Mouse (Mus musculus): ENCODE measurements around the gene Gm43191.
"Not testable (repeated sequence)": the region's sequence is repeated elsewhere in the genome, so short reads cannot be mapped to it uniquely, and the experiment has no call there.

Gm43191 gene

DNA sequence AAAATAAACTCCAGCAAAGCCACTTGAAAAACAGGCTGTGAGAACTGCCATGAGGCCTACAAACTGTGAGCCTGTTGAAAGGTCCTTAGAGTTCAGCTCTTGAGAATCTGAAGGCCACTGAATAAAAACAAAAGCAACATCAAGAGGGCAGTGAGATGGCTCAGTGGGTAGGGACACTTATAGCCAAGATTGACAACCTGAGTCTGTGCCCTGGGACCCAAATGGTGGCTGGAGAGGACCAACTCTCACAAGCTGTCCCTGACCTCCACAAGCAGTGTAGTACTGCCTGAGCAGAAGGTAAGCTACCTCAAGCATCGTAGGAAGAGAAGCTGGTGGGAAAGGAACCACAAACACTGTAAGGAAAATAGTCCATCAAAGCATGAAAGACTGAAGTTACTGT, at the start of gene Gm43191:
Gene Gm43191 (minus strand): TSS at position 101 of the 400 bp plus-strand sequence.
- DNase-seq (ENCODE audit: low spot score) = no peak

DNA sequence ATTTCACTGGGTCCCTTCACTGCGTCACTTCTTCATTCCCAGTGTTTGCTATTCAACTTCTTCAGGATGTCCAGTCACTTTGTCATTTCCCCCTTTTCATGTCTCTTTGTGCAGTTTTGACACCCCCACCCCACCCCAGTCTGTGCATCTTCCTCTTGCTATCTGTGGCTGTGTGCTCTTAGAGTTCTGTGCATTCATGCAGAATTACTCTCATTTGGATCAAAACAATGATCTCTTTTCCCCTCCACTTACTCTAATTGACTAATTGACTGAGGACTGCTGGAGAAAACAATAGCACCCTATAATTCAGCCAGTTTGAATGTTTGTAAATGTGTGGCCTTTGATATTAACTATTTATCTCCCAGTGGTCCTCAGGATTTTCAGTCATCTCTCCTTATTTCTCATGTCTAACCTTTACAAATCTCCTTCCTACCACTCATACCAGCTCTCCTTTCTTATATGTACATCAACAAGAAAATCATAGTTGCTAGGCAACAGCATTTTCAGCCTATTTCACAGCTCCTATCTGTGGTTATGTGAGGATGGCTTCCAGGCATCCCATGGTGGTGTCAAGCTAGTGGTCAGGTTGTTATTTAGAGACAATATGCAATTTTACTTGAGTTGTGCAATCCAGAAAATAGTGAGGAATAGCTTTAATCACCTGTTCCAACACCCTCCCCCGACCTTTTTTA, 48.6 kb upstream of the Gm43191 start:
- DNase-seq (ENCODE audit: low spot score) = peak; percentile 38

DNA sequence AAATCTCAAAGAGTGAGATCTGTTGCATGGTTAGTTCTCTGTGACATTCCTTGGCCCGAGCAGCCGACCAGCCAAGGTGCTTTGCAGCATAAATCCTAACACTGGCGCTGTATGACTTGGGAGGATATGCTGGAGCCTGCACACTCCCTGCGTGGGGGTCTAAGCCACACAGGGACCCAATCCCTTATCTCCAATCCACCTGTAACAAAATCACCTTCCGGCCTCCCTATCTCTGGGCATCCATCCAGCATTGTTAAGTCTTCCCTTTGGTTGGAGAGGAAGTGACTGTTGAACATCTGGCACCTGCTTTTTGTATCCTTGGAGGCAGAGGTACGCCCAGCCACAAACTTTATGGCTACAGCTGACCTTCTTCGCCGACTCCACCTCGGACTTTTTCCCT, 45.7 kb upstream of the Gm43191 start:
- no peak for DNase-seq (ENCODE audit: low spot score)

DNA sequence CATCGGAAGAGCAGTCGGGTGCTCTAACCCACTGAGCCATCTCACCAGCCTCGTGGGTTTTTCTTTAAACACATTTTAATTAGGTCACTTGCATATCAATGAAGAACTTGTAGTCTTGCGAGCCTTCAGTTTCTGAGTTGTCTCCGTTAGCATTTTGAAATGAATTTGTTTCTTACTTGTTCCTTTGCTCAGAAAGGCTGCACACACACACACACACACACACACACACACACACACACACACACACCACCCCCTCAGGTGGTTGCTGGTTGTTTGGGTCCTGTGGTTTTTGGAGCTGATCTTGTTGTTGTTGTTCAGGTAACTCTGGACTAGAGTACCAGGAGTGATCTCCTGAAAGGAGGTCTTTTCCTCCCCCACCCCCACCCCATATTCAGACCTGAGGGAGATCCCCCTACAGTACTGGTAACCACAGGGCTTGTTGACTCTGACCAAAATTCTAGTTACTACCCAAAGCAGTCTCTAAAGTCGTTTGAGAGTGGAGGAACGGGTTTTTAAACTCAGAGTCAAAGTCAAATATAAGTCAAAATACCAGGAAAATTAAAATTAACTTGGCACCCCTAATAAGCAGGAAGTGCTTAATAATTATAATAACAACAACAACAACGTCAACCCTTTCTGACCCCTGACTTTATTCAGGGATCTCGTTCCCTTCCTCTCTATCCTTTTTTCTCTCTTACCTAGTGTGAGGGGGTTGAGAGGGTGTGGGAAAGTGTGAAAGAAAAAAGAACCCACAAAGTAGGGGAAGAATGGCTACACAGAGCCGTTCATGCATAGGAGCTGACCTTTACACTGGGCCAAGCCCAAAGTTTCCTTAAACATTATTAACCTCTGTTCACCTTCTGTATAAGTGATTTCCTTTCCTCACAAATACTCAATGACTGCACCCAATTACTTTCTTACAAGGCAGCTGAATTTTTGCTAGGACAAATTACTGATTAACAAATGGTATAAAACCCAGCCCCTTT, 42.7 kb upstream of the Gm43191 start:
- no peak for DNase-seq (ENCODE audit: low spot score)

DNA sequence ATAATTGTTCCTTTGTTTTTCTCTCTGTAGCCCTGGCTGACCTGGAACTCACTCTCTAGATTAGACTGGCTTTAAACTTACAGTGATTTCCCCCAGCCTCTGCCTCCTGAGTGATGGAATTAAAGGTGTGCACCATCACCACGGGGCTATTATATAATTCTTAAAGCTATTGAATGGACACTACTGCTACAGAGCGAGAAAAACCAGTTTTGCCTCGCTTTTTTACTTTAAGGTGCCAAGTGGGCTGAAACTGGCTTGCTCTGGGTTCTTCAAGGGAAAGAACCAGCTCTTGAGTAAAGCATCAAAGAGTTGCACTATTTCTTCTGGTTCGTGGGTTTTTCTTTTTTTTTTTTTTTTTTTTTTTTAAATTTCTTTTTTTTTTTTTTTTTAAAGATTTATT, 41.9 kb upstream of the Gm43191 start:
- DNase-seq (ENCODE audit: low spot score) = no peak

DNA sequence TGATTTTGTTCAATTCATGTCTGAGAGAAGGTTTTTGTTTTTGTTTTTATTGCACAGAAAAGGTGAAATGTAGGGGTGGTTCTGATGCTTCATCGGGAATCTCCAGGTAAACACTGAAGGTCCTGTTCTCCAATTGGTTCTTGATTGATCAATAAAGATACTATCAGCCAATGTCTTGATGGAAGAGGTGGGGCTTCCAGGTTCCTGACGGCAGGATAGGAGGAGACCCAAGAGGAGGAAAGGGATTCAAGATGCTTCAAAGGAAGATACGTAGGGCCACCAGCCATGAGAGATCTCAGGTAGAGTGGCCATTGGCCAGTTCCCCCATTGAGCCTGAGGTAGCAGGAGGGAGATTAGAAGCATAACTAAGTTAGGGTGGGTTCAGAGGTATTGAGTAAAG, 37.9 kb upstream of the Gm43191 start:
- DNase-seq (ENCODE audit: low spot score) = no peak

DNA sequence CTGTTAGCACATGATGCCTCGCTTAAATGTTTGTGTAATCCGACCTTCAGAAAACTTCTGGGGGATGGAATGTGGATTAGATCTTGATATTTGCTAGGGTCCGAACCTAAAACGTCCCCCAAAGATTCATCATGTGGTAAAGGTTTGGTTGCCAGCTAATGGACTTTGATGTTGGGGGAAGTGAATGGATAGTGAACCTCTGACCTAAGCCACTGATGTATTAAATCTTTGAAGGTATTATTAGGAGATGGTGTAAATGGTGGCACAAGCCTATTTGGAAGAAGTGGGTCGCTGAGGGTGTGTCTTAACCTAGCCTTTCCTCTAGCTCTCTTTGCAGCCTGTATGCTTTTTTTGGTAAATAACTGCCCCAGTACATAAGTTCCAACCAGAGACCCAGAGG, 32.0 kb upstream of the Gm43191 start:
- no peak for DNase-seq (ENCODE audit: low spot score)

DNA sequence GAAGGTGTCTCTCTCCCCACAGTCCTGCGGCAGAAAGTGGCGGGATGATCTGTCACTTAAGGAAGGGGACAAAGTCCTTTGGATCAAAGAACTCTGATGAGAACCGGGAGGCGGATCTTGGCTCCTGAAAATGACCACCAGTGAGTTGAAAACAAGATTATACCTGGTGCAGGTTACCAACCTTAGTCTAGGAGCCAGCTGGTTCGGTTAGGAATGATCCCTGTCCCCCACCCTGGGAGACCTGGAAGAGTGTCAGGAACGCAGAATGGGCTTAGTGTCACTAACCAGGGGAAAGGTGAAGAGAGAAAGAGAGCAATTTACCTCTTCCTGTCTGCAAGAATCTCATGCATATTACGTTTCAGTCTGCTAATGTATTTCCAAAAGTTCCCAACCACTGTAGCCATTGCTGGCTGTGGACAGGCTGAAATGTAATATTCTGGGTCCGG, 31.4 kb upstream of the Gm43191 start, which contains the start of gene Slc35a3:
Gene Slc35a3 (minus strand): TSS at position 396 of the 446 bp plus-strand sequence.
- peak; percentile 24 for DNase-seq (ENCODE audit: low spot score)

DNA sequence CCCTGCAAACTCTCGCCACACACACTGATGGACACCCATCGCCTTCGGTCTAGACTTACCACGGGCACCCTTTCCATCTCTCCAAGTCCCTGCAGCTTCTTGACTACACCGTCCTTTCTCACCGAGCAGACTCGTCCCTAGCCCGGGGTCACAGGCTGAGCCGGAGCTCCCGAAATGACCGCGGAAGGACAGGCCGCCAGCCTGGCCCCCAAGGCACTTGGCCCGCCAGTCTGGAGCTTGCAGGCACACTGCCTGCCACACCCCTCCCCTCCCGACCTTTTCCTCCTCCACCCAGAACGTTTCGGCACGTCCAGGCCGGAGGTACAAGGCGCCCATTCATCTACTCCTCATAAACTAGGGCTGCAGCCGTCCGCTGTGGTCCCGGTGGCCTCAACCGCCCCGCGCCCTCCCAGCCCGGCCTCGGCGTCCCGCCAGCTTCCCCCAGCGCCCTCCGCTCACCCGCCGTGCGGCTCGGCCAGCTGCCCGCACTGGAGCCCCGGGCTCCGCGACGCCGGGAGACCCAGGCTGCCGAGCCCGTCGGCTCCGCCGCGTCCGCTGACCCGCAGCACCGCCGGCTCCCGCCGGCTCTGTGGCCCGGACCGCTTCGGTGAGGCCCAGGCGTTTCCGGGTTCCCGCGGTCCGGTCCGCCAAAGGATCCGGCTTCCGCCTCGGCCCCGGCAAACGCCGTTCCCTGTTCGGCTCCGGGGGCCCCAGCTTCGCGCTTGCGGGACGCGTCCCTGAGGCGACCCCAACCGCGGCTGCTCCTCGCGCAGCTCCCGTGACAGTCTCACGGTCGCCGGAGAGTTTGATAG, 30.8 kb upstream of the Gm43191 start:
- peak; percentile 69 for DNase-seq (ENCODE audit: low spot score)

DNA sequence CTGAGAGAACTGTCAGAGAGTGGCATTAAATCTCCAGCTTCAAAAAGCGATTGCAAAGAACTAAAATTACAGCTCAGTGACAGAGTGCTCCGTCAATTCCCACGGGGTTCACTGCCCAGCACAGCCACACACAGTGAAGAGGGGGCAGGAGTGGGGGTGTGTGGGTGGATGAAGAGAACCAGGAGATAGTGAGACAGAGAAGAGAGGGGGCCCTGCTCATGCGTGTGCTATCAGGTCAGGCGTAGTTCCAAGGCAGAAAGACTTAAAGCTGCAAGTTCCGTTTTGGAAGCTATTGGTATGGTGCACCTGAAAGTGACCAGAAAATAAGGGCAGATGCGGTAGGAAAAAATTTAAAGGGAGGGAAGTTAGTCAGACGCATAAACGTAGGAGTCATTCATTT, 29.9 kb upstream of the Gm43191 start:
- peak; percentile 9 for DNase-seq (ENCODE audit: low spot score)

DNA sequence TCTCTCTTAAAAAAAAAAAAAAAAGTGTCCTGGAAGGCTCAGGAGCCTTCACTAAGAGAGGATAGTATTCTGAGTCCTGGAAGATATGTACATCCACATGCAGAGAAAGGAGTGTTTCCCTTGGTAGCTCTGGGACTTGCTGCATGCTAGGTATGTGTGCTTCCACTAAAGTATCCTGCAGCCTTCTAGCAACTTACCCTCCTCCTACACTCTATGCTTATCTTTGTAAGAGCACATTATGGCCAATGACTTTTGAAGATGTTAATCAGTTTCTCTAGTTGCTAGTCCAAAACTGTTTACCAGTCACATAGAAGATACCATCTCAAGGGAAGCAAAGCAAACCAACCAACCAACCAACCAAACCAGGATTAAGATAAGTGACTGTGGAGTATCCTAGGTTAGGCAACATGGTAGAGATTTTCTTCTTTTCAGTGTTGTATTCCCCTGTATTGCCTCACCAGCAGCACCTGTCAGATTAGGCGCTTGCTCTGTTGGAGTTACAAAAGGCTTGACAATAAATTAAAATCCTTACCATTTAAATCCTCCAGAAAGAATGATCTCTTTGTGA, 24.7 kb upstream of the Gm43191 start:
- DNase-seq (ENCODE audit: low spot score) = no peak

DNA sequence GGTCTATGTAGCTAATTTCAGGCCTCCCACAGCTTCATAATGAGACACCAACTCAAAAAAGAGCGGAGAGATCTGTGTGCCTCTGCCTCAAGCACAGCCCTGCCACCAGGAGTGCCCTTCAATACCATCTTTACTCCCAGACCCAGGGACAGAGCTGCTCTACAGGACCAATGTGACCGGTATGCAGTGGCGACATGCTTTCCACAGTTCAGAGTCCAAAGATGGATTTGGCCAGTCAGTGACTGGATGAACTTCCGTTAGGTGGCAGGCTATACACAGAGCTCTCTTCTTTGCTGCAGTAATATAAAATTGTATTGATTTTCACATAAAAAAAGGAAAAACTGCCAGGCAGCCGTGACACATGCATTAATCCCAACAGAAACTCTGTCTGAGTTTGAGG, 22.8 kb upstream of the Gm43191 start:
- DNase-seq (ENCODE audit: low spot score) = no peak

DNA sequence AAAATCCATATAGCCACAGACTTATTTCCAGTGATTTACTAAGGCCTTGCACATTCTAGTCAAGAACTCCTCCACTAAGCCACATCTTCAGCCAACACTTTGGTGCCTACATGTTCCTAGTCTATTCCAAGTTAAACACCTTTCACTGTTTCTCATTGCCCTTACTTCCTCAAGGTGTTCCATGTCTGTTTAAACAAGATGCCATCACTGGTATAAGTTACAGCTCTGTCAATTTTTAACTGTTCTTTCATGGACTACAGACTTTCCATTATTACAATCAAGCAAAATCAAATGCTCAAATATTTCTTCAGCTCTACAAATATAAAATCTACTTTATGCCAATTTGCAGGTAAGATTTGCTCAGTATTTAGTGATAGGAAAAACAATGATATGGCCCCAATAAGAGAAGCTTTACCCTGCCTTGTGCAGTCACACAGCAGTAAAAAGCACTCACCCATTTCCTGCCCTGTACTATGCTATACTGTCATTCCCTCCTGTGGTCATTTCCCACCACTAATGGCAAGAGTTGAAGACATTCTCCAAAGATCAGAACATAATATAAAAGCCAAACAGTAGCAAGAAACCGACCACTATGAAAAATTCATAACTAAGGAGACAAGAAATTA, 21.7 kb upstream of the Gm43191 start:
- DNase-seq (ENCODE audit: low spot score) = no peak

DNA sequence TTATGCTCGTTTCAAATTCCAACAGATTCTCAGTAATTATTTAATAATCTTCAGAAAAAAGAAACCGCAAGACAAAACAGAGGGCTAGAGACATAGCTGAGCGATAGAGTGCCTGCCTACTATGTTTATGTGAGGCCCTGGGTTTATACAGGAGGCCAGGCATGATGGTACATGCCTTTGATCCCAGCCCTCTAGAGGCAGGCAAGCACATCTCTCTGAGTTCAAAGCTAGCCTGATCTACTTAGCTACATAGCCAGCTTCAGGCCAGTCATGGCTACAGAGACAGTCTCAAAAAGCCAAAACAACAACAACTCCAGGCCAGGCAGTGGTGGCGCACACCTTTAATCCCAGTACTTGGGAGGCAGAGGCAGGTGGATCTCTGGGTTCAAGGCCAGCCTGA, 20.5 kb upstream of the Gm43191 start:
- DNase-seq (ENCODE audit: low spot score) = no peak

DNA sequence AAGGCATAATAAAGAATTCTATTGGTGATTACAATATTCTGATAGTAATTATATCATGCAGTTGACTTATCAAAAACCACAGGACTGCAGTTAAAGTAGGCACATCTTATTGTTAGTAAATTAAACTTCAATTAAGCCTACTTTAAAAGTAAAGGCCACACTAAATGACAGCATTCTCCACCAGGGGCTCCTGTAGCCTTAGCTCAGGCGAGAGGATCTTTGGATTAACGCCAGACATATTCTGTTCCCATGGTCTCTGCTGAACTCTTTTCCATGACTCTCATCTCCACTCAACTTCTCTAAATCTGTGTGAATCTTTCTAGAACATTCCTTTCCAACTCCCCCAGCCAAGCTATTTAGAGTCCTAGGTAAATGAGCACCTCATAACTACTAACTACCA, 17.7 kb upstream of the Gm43191 start:
- no peak for DNase-seq (ENCODE audit: low spot score)

DNA sequence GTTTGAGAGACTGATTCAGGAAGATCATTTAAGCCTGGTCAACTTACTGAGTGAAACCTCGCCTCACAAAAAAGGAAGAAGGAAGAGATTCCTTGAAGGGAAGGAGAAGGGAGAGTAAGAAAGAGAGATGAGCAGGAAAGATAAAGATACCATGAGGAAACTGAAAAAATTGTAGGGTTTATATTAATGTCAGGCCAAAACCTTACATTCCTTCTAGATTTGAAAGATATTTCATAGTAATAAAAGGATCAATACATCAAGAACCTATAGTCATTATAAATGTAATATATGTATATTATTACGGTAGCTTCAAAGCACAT, 14.6 kb upstream of the Gm43191 start:
- DNase-seq (ENCODE audit: low spot score) = no peak

DNA sequence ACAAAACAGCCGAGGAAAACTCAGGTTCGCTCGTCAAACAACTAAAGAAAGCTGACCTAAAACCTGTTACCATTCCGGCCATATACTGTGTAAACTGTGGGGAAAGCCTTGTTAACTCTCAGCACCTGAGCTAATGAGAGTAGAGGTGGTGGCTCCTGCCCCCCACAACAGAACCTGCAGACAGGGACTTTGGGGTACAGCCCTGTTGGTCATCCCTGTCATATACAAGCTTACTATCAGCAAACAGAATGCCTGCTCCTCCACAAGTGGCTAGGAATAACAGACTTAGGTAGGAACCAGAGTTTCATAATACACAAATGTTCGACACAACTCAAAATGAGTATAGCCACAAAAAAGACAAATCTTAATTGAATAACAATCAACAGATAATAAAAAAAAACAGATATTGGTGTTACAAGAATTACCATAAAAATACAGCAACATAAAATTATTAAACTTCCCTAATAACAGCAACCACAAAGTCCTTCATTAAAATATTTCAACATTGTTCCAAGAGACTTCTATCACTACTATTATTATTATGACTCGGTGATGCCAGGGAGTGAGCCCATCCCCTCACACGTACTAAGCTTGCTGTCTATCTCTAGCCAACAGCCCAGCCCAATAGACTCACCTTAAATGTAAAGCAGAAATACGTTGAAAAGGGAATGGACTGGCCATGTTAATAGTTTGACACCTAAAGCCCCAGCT, 14.1 kb upstream of the Gm43191 start:
- DNase-seq (ENCODE audit: low spot score) = no peak

DNA sequence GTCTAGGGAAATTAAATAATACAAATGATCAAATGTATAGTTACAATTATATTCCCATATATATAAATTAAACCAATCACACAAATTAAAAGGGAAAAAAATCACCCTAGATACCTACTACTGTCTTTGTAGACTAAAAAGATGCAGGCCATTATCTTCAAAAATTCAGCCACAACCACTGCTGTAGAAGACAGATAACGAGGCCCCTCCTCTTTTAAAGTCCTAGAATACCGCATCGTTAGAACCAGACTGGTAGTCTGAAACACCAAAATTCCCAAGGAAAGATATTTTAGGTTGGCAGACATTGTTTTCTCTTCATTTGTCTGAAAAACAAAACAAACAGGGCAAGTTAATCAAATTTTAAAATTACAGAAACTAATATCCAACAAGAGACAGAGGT, 13.3 kb upstream of the Gm43191 start:
- no peak for DNase-seq (ENCODE audit: low spot score)

DNA sequence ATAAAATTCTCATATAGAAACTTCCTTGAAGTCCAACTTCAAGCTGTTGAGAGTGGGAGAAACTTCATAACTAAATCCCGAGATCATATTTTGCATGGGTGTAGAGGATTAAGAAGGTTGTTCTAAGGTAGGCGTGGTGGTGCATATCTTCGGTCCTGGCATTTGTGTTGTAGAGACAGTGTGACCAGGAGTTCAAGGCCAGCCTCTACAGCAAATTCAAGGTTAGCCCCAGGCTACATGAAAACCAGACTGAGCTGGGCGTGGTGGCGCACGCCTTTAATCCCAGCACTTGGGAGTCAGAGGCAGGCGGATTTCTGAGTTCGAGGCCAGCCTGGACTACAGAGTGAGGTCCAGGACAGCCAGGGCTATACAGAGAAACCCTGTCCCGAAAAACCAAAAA, 16.8 kb downstream of the Gm43191 start:
- DNase-seq (ENCODE audit: low spot score) = not testable (repeated sequence)

DNA sequence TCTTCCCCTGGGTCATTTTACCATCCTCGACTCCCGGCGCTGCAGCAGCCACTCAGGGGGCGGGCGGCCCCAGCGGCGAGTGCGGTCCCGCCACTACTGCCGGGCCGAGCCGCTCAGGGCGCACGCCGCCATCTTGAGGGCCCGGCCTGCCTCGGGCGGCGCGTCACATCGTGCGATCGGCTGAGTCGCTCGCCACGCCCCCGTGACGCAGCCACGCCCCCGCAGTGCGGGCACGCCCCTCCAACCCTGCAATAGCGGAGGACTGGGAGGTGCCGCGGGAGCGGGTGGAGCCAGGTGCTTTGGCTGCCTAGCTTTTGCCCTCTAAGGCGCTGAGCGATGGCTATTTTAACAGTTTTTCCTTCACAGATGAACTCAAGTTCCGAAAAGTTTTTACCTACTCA, 18.6 kb downstream of the Gm43191 start, which contains the start of gene Mfsd14a:
Gene Mfsd14a (minus strand): TSS at position 215 of the 401 bp plus-strand sequence.
- DNase-seq (ENCODE audit: low spot score) = peak; percentile 96
